Mouse (Mus musculus) layer of hippocampus, adult 2 months (tissue): ENCODE results near the gene Rpl39. TPM values are rescaled to one million over a fixed set of nuclear protein-coding genes. Genes with fewer than 3 reads are reported as not detected.
A peak's percentile ranks its signal among the peaks of the same experiment; 100 is the strongest.
"Not testable (repeated sequence)": the region's sequence is repeated elsewhere in the genome, so short reads cannot be mapped to it uniquely, and the experiment has no call there.

Experiments used
- DNase-seq, 2 experiments: peaks; one replicate each; pipeline ENCODE4 v3.0.0; 2022; ENCODE audit warnings: low spot score in 2 of 2
- H3K27ac ChIP-seq: fragments of 200-600 bp; 2 replicates; pipeline ENCODE4 v1.8.1; 2022
- H3K4me3 ChIP-seq: fragments of 200-600 bp; 2 replicates; pipeline ENCODE4 v1.8.1; 2022; ENCODE audit warnings: mild to moderate bottlenecking
- CTCF ChIP-seq: fragments of 200-600 bp; conservative IDR thresholded peaks from 2 replicates; pipeline ENCODE4 v1.8.1; 2022; ENCODE audit warnings: antibody characterized with exemption, mild to moderate bottlenecking, moderate library complexity
- total RNA-seq, 2 experiments: library from RNA; stranded (reverse); gene quantifications; 2 replicates each; pipeline ENCODE4 v1.2.3; 2021

The Rpl39 gene
- total RNA-seq, 2 experiments from 2014 or later = 227 to 242 TPM

DNA sequence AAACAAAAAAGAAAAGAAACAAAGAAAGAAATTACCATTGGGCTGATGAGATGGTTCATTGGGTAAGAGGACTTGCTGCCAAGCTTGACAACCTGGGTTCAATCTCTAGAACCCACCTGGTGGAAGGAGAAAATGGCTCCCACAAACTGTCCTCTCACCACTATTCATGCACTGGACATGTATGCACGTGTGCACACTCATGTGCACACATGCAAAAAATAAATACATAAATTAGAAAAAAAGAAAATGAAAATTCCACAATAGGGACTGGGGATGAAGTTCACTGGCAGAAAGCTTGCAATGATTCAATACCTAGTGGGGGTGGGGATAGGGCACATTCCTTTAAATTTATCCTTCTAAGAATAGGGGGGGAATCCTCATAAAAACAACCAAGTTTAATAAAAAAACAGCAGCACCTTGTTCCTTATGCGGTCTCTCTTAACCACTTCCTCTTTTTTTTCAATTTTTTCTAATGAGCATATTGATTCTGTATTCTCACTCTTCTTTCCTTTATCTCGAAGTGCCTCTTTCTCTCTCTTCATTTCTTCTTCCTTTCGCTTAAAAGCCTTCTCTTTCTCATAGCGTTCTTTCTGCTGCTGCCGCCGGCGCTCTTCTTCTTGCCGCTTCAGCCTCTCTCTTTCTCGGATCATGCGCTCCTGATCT is 10.0 kb upstream of the Rpl39 start:
- DNase-seq = no peak
- no peak for TF ChIP-seq CTCF
- H3K27ac ChIP-seq = no peak overlapping the region
- no peak overlapping the region for H3K4me3 ChIP-seq

- H3K27ac ChIP-seq = no peak overlapping the region
- no peak overlapping the region for H3K4me3 ChIP-seq
- no peak for TF ChIP-seq CTCF
- no peak for DNase-seq
These were observed 6.3 kb upstream of the Rpl39 start for GRCm38 (mm10) chrX:37091457-37091856.

GRCm38 (mm10) chrX:37088778-37089177 is 3.6 kb upstream of the Rpl39 start:
- no peak for TF ChIP-seq CTCF
- DNase-seq = no peak
- Histone ChIP-seq H3K27ac (no peak overlapping the region), H3K4me3 (no peak overlapping the region)

DNA sequence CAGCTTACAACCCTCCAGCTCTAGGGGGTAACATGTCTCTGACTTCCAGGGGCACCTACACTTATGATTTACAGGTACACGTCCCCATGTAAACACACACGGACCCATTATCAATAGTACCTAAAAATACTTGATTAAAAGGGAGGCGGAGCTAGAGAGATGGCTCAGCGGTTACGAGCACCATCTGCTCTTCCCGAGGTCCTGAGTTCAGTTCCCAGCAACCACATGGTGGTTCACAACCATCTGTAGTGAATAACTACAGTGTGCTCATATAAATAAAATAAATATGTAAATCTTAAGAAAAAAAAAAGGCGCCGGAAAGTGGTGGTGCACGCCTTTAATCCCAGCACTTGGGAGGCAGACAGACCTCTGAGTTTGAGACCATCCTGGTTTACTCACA is 463 bp upstream of the Rpl39 start:
- H3K4me3 ChIP-seq = peak overlapping the region; percentile 65
- no peak for DNase-seq
- H3K27ac ChIP-seq = peak overlapping the region; percentile 95
- TF ChIP-seq CTCF = no peak

GRCm38 (mm10) chrX:37084318-37084926 is 780 bp downstream of the Rpl39 start:
- no peak for DNase-seq
- Histone ChIP-seq H3K4me3 (peak overlapping the region; percentile 65), H3K27ac (peak overlapping the region; percentile 95)
- TF ChIP-seq CTCF = no peak

DNA sequence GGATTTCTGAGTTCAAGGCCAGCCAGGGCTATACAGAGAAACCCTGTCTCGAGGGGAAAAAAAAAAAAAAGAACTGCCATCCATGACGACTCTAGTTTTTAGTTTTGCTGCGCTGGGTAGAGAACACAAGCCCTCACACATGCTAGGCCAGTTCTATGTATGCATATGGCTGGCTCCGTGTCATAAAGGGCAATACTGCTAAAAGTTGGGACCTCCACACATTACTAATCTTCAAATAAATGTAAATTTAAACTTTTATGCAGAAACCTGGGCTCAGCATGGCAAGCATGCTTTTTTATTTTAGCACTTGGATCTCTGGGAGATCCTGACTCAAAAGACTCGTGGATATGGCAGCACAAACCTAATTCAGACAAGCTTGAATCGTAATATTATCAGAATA is 4.0 kb downstream of the Rpl39 start:
- no peak for TF ChIP-seq CTCF
- no peak overlapping the region for H3K27ac ChIP-seq
- DNase-seq = no peak
- no peak overlapping the region for H3K4me3 ChIP-seq

DNA sequence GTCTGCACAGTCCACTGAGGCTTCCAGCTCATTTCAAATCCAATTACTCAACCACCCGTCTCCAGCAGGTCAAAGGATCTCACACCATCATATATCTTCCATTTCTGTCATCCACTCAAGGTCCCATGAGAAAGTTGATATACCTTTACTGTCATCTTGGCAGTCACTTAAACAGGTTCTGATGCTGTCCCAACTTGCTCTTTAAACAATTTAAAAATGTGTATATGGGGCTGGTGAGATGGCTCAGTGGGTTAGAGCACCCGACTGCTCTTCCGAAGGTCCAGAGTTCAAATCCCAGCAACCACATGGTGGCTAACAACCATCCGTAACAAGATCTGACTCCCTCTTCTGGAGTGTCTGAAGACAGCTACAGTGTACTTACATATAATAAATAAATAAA is 4.9 kb downstream of the Rpl39 start:
- not testable (repeated sequence) for H3K4me3 ChIP-seq

GRCm38 (mm10) chrX:37076651-37077050 is 8.6 kb downstream of the Rpl39 start:
- Histone ChIP-seq H3K4me3 (no peak overlapping the region), H3K27ac (no peak overlapping the region)
- TF ChIP-seq CTCF = no peak
- no peak for DNase-seq

More for the DNA sequence above, 4.9 kb downstream of the Rpl39 start:
- H3K27ac ChIP-seq, DNase-seq: not testable (repeated sequence)

GRCm38 (mm10) chrX:37074262-37074892 is 10.8 kb downstream of the Rpl39 start:
- peak; percentile 88 for TF ChIP-seq CTCF
- peak; percentile 46 to 64 for DNase-seq

GRCm38 (mm10) chrX:37068766-37069165 is 16.4 kb downstream of the Rpl39 start:
- no peak overlapping the region for H3K27ac ChIP-seq
- TF ChIP-seq CTCF = no peak
- no peak overlapping the region for H3K4me3 ChIP-seq
- no peak for DNase-seq

More at GRCm38 (mm10) chrX:37074262-37074892, 10.8 kb downstream of the Rpl39 start:
- Histone ChIP-seq H3K4me3 (no peak overlapping the region), H3K27ac (no peak overlapping the region)

DNA sequence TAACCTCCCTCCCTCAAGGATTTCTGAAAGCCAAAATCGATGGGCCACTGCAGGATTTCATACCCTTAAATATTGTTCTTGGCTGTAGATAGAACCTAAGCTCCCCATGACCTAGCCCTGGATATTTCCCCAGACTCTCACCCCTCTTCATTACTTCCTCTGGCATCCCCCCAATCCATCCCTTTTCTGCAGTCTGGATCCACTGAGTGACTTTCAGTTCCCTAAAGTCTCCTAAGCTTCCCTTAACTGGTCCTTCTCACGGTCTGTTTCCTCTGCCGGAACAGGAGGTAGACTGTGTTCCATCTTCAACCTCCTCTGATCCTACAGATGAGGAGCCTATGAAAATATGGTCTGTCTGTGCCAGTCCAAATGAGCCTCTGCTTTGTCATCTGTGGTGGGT is 17.9 kb downstream of the Rpl39 start:
- Histone ChIP-seq H3K4me3 (no peak overlapping the region), H3K27ac (no peak overlapping the region)
- no peak for DNase-seq
- no peak for TF ChIP-seq CTCF

DNA sequence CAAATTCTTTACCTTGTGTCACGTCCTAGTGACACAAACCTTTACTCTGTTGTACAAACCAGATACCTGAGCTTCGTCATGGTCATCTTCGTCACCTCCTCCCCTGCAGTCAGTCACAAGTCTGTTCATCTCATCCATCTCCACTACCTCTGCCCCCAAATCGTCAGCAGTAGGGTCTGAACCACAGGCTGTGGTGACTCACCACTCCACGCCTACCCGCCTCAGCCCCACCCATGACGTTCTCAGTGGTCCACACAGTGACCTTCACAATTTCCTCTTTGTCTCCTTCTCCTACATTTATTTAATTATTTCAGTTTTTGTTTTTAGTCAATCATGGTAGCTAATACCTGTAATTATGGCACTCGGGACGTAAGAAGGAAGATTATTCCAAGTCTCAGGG is 21.3 kb downstream of the Rpl39 start:
- no peak for TF ChIP-seq CTCF
- no peak overlapping the region for H3K27ac ChIP-seq
- no peak for DNase-seq
- no peak overlapping the region for H3K4me3 ChIP-seq

DNA sequence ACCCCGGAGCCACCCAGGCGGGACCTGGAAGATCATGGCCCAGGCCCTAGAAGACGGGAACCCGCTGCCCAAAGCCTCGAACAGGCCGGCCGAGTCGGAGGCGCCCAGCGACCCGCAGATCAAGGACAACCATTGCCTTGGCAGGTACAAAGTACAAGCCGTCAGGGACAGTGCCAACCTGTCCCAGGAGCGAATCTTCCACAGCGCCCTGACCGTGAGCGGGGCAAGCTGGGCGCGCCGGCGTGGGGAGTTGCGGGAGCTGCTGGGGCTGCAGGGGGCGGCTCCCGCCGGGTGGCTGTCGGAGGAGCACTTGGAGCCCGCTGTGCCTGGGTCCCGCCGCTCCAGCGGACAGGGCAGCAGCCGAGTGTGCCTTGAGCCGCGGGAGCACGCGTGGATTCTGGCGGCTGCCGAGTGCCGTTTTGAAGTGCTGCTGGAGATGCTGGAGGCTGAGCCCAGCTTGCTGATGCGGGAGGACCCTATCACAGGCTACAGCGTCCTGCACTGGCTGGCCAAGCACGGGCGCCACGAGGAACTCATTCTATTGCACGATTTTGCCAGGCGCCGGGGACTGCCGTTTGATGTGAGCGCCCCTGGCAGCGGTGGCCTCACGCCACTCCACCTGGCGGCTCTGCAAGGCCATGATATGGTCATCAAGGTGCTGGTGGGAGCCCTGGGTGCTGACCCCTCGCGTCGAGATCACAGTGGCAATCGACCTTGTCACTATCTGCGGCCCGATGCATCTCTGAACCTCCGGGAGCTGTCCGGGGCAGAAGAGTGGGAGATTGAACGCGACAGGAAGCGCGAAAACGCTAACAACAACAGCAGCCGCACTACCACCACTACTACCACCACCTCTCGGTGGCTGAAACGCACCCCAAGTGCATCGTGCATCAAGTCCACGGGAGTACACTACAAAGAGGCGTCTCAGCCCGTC is 36.0 kb downstream of the Rpl39 start:
- Histone ChIP-seq H3K4me3 (peak overlapping the region; percentile 24), H3K27ac (no peak overlapping the region)
- no peak for DNase-seq
- no peak for TF ChIP-seq CTCF
